Mouse (Mus musculus): ENCODE data around the gene Fam167b. TPM values are rescaled to one million over a fixed set of nuclear protein-coding genes. Genes with fewer than 3 reads are reported as not detected.
A peak's percentile ranks its signal among the peaks of the same experiment; 100 is the strongest.

Fam167b gene
- polyA plus RNA-seq, 1 experiment, result 27.2 TPM

DNA sequence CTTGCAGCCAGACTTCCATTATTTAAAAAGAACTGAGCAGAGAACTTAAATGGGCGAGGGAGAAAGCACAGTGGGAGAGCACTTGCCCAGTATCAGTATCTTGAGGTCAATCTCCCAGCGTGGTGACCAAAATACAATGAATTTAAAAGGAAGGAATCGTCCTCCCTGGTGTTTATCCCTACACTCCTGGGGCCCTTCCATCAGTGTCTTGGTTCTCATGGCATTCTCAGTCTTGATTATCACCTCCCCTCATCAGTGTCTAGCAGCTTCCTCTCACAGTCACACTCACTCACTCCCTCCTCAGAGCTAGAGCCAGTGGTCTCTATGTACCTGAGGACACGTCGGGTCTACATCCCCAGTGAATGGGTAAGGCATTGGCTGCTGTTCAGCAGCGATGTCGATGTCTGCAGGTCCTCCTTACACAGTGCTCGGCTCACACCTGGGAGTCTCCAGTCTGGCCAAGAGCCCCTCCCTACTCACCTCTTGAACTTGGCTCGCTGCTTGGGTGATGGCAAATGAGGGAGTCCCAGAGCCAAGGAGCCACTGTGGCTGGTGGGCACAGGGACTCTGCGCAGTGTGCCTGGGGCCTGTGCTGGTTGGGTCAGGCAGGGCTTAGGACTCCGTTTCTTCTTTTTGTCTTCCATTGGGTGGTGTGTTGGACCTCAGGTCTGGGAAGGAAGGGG lies 43.9 kb upstream of the Fam167b start:
- Histone ChIP-seq H3K4me3 (ENCODE audit: insufficient read depth, low read depth, low read length) (0 out of 2 replicates have a peak overlapping the region, but pooled peaks have one; percentile 84), H3K36me3 (ENCODE audit: control insufficient read depth, insufficient read depth, low read length) (no peaks in the 10 kb centered on the region), H3K4me1 (ENCODE audit: control insufficient read depth, insufficient read depth, low read length) (peaks cover 19% of the 10 kb centered on the region), H3K27ac (ENCODE audit: insufficient read depth, low read depth, low read length) (peak overlapping the region; percentile 62), H3K27me3 (replicated peaks; ENCODE audit: control insufficient read depth, insufficient read depth, low read length) (no peaks in the 10 kb centered on the region)
- no peak for DNase-seq
- TF ChIP-seq CTCF (conservative IDR thresholded peaks at IDR 0.05; ENCODE audit: insufficient read depth, insufficient read length, low read depth, low read length) (no peak), POLR2A (IDR thresholded peaks at IDR 0.05; ENCODE audit: low read depth, low read length) (no peak)
- WGBS, result 79% methylated on average over 11 of the region's 11 CpGs

DNA sequence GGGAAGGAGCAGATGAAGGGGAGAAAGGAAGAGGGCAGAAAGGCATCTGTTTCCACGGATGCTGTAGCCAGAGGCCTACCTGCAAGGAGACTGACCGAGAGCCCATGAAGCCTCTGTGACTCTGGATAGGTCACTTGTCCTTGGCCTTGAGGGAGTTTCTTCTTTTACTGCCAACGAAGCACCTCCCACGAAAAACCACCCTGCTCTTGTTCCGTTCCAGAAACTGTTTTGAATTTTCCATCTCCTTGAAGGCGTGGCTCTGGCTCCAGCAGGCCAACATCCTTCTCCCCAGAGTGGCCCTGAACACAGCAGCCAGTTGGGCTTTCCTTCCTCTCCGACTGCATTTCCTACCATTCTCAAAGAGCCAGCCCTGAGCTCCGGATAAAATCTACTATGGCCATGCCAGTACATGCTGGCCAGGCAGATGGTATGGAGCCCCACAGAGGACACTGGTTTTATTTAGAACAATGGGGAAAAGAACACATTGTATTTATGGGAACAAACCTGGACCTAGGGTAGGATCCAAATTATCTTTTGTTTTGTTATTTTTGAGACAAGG lies 43.0 kb upstream of the Fam167b start:
- Histone ChIP-seq H3K4me3 (ENCODE audit: insufficient read depth, low read depth, low read length) (peak overlapping the region; percentile 57), H3K4me1 (ENCODE audit: control insufficient read depth, insufficient read depth, low read length) (peaks cover 19% of the 10 kb centered on the region), H3K36me3 (ENCODE audit: control insufficient read depth, insufficient read depth, low read length) (no peaks in the 10 kb centered on the region), H3K27me3 (replicated peaks; ENCODE audit: control insufficient read depth, insufficient read depth, low read length) (no peaks in the 10 kb centered on the region), H3K27ac (ENCODE audit: insufficient read depth, low read depth, low read length) (peak overlapping the region; percentile 95)
- WGBS, result 45% methylated on average over 8 of the region's 8 CpGs
- peak; percentile 79 for DNase-seq
- TF ChIP-seq CTCF (conservative IDR thresholded peaks at IDR 0.05; ENCODE audit: insufficient read depth, insufficient read length, low read depth, low read length), result no peak
- TF ChIP-seq POLR2A (IDR thresholded peaks at IDR 0.05; ENCODE audit: low read depth, low read length), result peak; percentile 7

DNA sequence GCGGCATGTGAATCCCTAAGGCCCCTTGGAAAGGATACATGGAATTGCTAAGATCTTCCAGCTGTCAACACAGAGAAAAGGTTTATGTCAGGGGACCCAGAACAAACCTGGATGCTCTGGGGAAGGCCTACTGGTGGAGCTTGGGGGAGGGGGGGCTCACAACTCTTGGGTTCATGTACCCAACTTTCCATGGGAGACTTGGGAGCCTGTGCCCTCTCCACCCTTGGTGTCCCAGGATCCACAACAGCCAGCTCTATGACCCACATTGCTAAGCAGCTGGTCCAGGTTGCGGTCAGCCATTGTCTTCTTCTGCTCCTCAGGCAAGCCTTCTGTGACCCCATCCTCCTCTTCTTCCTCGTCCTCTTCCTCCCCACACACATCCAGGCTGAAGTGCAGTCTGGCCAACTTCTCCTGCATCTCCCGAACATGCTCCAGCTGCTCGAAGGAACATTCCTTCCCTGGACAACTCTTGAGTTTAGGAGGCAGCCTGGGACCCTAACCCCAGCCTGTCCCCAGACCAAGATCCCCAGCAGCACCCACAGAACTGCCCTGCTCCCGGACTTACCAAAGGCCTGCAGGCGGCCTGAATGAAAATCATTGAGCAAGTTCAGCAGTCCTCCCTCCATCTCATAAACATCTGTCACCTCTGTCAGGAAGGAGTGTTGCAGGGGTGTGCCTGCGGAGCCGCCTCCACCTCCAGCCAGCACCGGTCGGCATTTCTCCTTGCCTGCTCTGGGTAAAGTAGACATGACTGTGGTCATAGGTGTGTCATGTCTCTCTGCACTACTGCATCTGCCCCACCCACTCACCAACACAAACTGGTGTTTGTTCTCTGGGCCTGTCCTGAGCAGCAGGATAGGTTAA lies 42.3 kb upstream of the Fam167b start:
- peak overlapping the region; percentile 95 for H3K27ac ChIP-seq (ENCODE audit: insufficient read depth, low read depth, low read length)
- TF ChIP-seq POLR2A (IDR thresholded peaks at IDR 0.05; ENCODE audit: low read depth, low read length) (no peak), CTCF (conservative IDR thresholded peaks at IDR 0.05; ENCODE audit: insufficient read depth, insufficient read length, low read depth, low read length) (no peak)
- H3K27me3 ChIP-seq (replicated peaks; ENCODE audit: control insufficient read depth, insufficient read depth, low read length), result no peaks in the 10 kb centered on the region
- H3K4me1 ChIP-seq (ENCODE audit: control insufficient read depth, insufficient read depth, low read length), result peaks cover 19% of the 10 kb centered on the region
- WGBS, result 66% methylated on average over 11 of the region's 11 CpGs
- no peak for DNase-seq
- no peaks in the 10 kb centered on the region for H3K36me3 ChIP-seq (ENCODE audit: control insufficient read depth, insufficient read depth, low read length)
- peak overlapping the region; percentile 57 for H3K4me3 ChIP-seq (ENCODE audit: insufficient read depth, low read depth, low read length)

DNA sequence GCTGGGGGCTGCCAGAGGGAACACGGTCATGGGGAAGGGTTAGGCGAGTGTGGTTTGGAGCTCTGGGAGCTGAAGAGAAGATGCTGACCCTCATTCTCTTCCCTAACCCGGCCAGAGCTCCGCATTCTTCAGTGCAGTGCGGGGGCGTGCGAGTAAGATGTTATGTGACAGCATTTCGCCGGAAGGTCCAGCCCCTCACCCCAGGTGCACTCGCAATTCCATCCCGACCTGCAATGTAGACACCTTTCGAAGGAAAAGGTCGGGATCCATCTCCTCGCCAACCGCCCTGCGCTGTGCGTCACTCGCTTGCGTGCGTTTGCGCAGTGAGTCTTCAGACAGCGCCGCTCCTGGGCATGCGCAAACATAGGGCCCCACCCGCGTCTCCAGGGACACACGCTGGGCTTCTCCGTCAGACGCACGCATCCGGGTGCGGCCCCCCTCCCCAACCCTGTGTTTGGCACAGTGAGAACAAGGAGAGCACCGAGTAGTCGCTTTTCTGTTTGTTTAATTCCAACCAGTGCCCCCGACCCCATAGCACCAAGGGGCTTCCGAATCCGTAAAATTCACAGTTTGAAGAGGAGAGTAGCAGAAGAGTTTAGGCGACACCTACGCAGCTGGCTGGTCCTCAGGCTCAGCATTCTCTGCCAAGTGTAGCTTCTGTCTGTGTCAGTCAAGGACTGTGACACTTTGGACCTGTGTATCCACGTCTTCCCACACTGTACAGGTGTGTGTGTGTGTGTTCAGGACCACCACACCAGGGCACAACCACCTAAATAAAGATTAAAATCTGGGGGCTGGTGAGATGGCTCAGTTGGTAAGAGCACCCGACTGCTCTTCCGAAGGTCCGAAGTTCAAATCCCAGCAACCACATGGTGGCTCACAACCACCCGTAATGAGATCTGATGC lies 40.7 kb upstream of the Fam167b start, which contains the start of gene Iqcc:
TSS of gene Iqcc (minus strand) at position 314 of the 906 bp plus-strand sequence.
- H3K36me3 ChIP-seq (ENCODE audit: control insufficient read depth, insufficient read depth, low read length), result no peaks in the 10 kb centered on the region
- WGBS, result 4% methylated on average over 44 of the region's 44 CpGs
- peak within 1 kb of the TSS; percentile 82 for H3K4me3 ChIP-seq (ENCODE audit: insufficient read depth, low read depth, low read length)
- peak within 1 kb of the TSS; percentile 78 for H3K27ac ChIP-seq (ENCODE audit: insufficient read depth, low read depth, low read length)
- H3K4me1 ChIP-seq (ENCODE audit: control insufficient read depth, insufficient read depth, low read length), result peaks cover 14% of the 10 kb centered on the region
- DNase-seq, result peak; percentile 98
- TF ChIP-seq POLR2A (IDR thresholded peaks at IDR 0.05; ENCODE audit: low read depth, low read length) (peak; percentile 99), CTCF (conservative IDR thresholded peaks at IDR 0.05; ENCODE audit: insufficient read depth, insufficient read length, low read depth, low read length) (no peak)
- no peaks in the 10 kb centered on the region for H3K27me3 ChIP-seq (replicated peaks; ENCODE audit: control insufficient read depth, insufficient read depth, low read length)

DNA sequence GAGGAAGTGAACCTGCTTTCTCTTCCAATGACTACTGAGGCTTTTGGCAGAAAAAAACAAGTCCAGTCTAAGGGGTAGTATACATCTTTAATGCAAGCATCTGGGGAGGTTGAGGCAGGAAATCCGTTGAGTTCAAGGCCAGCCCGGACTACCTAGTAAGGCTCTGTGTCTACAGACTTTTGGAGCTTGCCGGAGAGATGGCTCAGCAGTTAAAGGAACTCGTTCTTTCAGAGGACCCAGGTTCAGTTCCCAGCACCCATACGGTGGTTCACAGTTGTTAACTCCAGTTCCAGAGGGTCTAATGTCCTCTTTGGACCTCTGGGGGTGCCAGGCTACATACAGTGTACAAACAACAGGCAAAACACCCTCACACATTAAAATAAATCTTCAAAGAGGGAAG lies 39.7 kb upstream of the Fam167b start:
- Histone ChIP-seq H3K4me3 (ENCODE audit: insufficient read depth, low read depth, low read length) (peak overlapping the region; percentile 82), H3K4me1 (ENCODE audit: control insufficient read depth, insufficient read depth, low read length) (peaks cover 13% of the 10 kb centered on the region), H3K36me3 (ENCODE audit: control insufficient read depth, insufficient read depth, low read length) (no peaks in the 10 kb centered on the region), H3K27ac (ENCODE audit: insufficient read depth, low read depth, low read length) (no peak overlapping the region), H3K27me3 (replicated peaks; ENCODE audit: control insufficient read depth, insufficient read depth, low read length) (no peaks in the 10 kb centered on the region)
- TF ChIP-seq CTCF (conservative IDR thresholded peaks at IDR 0.05; ENCODE audit: insufficient read depth, insufficient read length, low read depth, low read length) (no peak), POLR2A (IDR thresholded peaks at IDR 0.05; ENCODE audit: low read depth, low read length) (no peak)
- DNase-seq, result no peak
- 95% methylated on average over 5 of the region's 5 CpGs for WGBS

DNA sequence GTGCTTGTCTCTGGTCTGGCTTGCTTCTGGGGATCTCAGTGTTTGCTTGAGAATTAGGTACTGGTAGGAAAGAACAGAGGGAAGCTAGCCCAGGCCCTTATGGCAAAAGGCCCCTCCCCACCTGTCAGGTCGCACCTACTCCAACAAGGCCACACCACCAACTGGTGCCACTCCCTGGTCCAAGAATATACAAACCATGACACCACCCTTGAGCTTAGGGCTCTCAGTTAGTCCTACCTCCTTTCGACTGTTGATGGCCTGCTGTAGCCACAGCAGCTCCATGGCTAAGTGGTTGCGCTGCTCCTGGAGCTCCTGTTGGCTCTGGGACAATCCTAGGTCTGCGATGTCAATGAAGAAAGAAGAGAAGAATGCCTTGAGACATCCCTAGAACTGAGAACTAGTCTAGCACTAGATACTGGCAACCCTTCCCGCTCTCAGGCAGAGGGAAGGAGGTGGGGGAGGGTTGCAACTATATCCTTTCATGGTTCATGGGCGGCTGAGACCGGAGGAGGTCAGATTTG lies 38.8 kb upstream of the Fam167b start:
- 80% methylated on average over 7 of the region's 7 CpGs for WGBS
- H3K4me3 ChIP-seq (ENCODE audit: insufficient read depth, low read depth, low read length), result no peak overlapping the region
- TF ChIP-seq CTCF (conservative IDR thresholded peaks at IDR 0.05; ENCODE audit: insufficient read depth, insufficient read length, low read depth, low read length), result no peak
- no peak for TF ChIP-seq POLR2A (IDR thresholded peaks at IDR 0.05; ENCODE audit: low read depth, low read length)
- H3K4me1 ChIP-seq (ENCODE audit: control insufficient read depth, insufficient read depth, low read length), result peaks cover 8% of the 10 kb centered on the region
- no peak overlapping the region for H3K27ac ChIP-seq (ENCODE audit: insufficient read depth, low read depth, low read length)
- DNase-seq, result no peak
- H3K36me3 ChIP-seq (ENCODE audit: control insufficient read depth, insufficient read depth, low read length), result no peaks in the 10 kb centered on the region
- no peaks in the 10 kb centered on the region for H3K27me3 ChIP-seq (replicated peaks; ENCODE audit: control insufficient read depth, insufficient read depth, low read length)

Measured in kidney, adult 2 months (tissue).